ENCODE assay signal across 29 mouse cellular contexts in genomic region chr8:65053968-65054367, GRCm38 (mm10). TPM values are rescaled to one million over a fixed set of nuclear protein-coding genes. Genes with fewer than 3 reads are reported as not detected.
DNase-seq lines count a peak whose midpoint lies in the region; ATAC-seq lines count a peak whose summit lies in the region.
"Had no signal": no experiment of that assay in that cellular context is flagged by ENCODE, and none has a peak within 500 bp of the region (broad histone marks: within the 10 kb centered on the region; RNA-seq: fewer than 3 reads in every experiment).

No protein-coding gene starts in this region.

- H3K36me3 ChIP-seq in hindbrain, embryonic 15.5 days: no peaks in the 10 kb centered on the region
- H3K36me3 ChIP-seq in hindbrain, embryonic 13.5 days: no peaks in the 10 kb centered on the region
- H3K36me3 ChIP-seq in neural tube, embryonic 14.5 days (ENCODE audit: control insufficient read depth, insufficient read depth, low read length): no peaks in the 10 kb centered on the region
- H3K36me3 ChIP-seq: forebrain, embryonic 15.5 days; heart, embryonic 10.5 days; midbrain, embryonic 13.5 days had no signal

- H3K9ac ChIP-seq in hindbrain, embryonic 15.5 days: no peak overlapping the region
- H3K9ac ChIP-seq in hindbrain, embryonic 13.5 days: no peak overlapping the region
- no peak overlapping the region for H3K9ac ChIP-seq in neural tube, embryonic 14.5 days (replicated peaks; ENCODE audit: low read depth, low read length)
- H3K9ac ChIP-seq: forebrain, embryonic 15.5 days; liver, embryonic 14.5 days; midbrain, embryonic 13.5 days had no signal

- no peaks in the 10 kb centered on the region for H3K4me1 ChIP-seq in hindbrain, embryonic 15.5 days (replicated peaks)
- no peaks in the 10 kb centered on the region for H3K4me1 ChIP-seq in hindbrain, embryonic 13.5 days (replicated peaks)
- no peaks in the 10 kb centered on the region for H3K4me1 ChIP-seq in neural tube, embryonic 14.5 days (ENCODE audit: control insufficient read depth, insufficient read depth, low read length)
- H3K4me1 ChIP-seq: forebrain, embryonic 15.5 days; heart, embryonic 10.5 days; midbrain, embryonic 13.5 days had no signal

- no peak overlapping the region for H3K4me3 ChIP-seq in hindbrain, embryonic 15.5 days
- H3K4me3 ChIP-seq in hindbrain, embryonic 13.5 days: no peak overlapping the region
- H3K4me3 ChIP-seq in neural tube, embryonic 14.5 days (ENCODE audit: low read depth, low read length): no peak overlapping the region
- H3K4me3 ChIP-seq: forebrain, embryonic 15.5 days; heart, embryonic 10.5 days; midbrain, embryonic 13.5 days had no signal

- no peaks in the 10 kb centered on the region for H3K27me3 ChIP-seq in hindbrain, embryonic 15.5 days
- no peaks in the 10 kb centered on the region for H3K27me3 ChIP-seq in hindbrain, embryonic 13.5 days
- H3K27me3 ChIP-seq in neural tube, embryonic 14.5 days (ENCODE audit: control insufficient read depth, insufficient read depth, low read length): no peaks in the 10 kb centered on the region
- H3K27me3 ChIP-seq: forebrain, embryonic 15.5 days; midbrain, embryonic 13.5 days; Patski had no signal

- H3K9me3 ChIP-seq in hindbrain, embryonic 15.5 days: no peaks in the 10 kb centered on the region
- H3K9me3 ChIP-seq in hindbrain, embryonic 13.5 days: no peaks in the 10 kb centered on the region
- H3K9me3 ChIP-seq in neural tube, embryonic 14.5 days (ENCODE audit: control insufficient read depth, low read length): no peaks in the 10 kb centered on the region
- H3K9me3 ChIP-seq: forebrain, embryonic 15.5 days; heart, embryonic 10.5 days; midbrain, embryonic 13.5 days had no signal

- ATAC-seq in hindbrain, embryonic 15.5 days (ENCODE audit: low FRiP score, low read depth): peak; percentile 34; the same call in 1 of the 2 replicates
- ATAC-seq in hindbrain, embryonic 13.5 days (ENCODE audit: low FRiP score): no peak
- peak; percentile 71; the same call in 1 of the 2 replicates for ATAC-seq in neural tube, embryonic 14.5 days (ENCODE audit: low read depth)
- ATAC-seq: forebrain, embryonic 15.5 days; midbrain, embryonic 13.5 days; Patski had no signal

- 64% methylated on average over 5 of the region's 5 CpGs for WGBS in hindbrain, embryonic 15.5 days
- WGBS in hindbrain, embryonic 13.5 days: 60% methylated on average over 5 of the region's 5 CpGs
- 20% methylated on average over 5 of the region's 5 CpGs for WGBS in neural tube, embryonic 14.5 days

- H3K27ac ChIP-seq in hindbrain, embryonic 15.5 days (replicated peaks): no peak overlapping the region
- H3K27ac ChIP-seq in hindbrain, embryonic 13.5 days: no peak overlapping the region
- H3K27ac ChIP-seq in neural tube, embryonic 14.5 days (ENCODE audit: low read depth, low read length): no peak overlapping the region
- H3K27ac ChIP-seq: forebrain, embryonic 15.5 days; heart, embryonic 10.5 days; liver, embryonic 14.5 days; macrophage; midbrain, embryonic 13.5 days had no signal

- H3K4me2 ChIP-seq in hindbrain, embryonic 15.5 days: no peak overlapping the region
- no peak overlapping the region for H3K4me2 ChIP-seq in hindbrain, embryonic 13.5 days
- no peak overlapping the region for H3K4me2 ChIP-seq in neural tube, embryonic 14.5 days (ENCODE audit: low read depth, low read length)
- H3K4me2 ChIP-seq: forebrain, embryonic 15.5 days; midbrain, embryonic 13.5 days had no signal

- DNase-seq in embryo, embryonic 11.5 days (ENCODE audit: low read depth, low spot score): peak; percentile 29
- DNase-seq in hindlimb bud, embryonic 11.5 days (ENCODE audit: extremely low spot score, low read depth, low spot score): peak; percentile 82
- no peak for DNase-seq in layer of hippocampus, postnatal 10 days (ENCODE audit: low spot score in 2 of 2)
- DNase-seq in kidney, adult 18-20 months: no peak
- DNase-seq: adrenal gland, postnatal 10 days; cerebellum, adult 9-10 months; gastrocnemius, postnatal 25 days; right cerebral cortex, postnatal 25 days; thymus, postnatal 36 days had no signal

RNA-seq across cellular contexts. Expression of gene Apela, which starts 16.8 kb away (rescaled TPM):
- 1.3 and 1.6 TPM in 2 replicates for polyA plus RNA-seq in hindbrain, embryonic 15.5 days (2015; fragmentation: Nextera tagmentation; extraction: Ambion mirVana)
- 1.2 and 2.4 TPM in 2 replicates for polyA plus RNA-seq in hindbrain, embryonic 13.5 days (2015; fragmentation: Nextera tagmentation; extraction: Ambion mirVana)
- 2.4 and 3.3 TPM in 2 replicates for polyA plus RNA-seq in neural tube, embryonic 14.5 days (2014; fragmentation: Nextera tagmentation; extraction: Ambion mirVana)
- not detected for total RNA-seq in layer of hippocampus, postnatal 10 days (2021)
- total RNA-seq: adrenal gland, postnatal 10 days; common myeloid progenitor, adult 5-6 weeks; gastrocnemius, postnatal 25 days; left cerebral cortex, adult 18-20 months; left cerebral cortex, postnatal 36 days; neutrophil, adult 5-6 weeks had no signal
- polyA plus RNA-seq: macrophage; spleen, adult 2 months had no signal

RNA-seq across cellular contexts. Expression of gene Gm10663, which starts 20.9 kb away (rescaled TPM):
- not detected in 2 replicates for polyA plus RNA-seq in hindbrain, embryonic 15.5 days (2015; fragmentation: Nextera tagmentation; extraction: Ambion mirVana)
- polyA plus RNA-seq in hindbrain, embryonic 13.5 days (2015; fragmentation: Nextera tagmentation; extraction: Ambion mirVana): not detected in 2 replicates
- polyA plus RNA-seq in neural tube, embryonic 14.5 days (2014; fragmentation: Nextera tagmentation; extraction: Ambion mirVana): not detected in 2 replicates
- not detected for total RNA-seq in layer of hippocampus, postnatal 10 days (2021)
- total RNA-seq: adrenal gland, postnatal 10 days; common myeloid progenitor, adult 5-6 weeks; gastrocnemius, postnatal 25 days; left cerebral cortex, adult 18-20 months; left cerebral cortex, postnatal 36 days; neutrophil, adult 5-6 weeks had no signal
- polyA plus RNA-seq: forebrain, embryonic 15.5 days; heart, embryonic 10.5 days; heart, postnatal 0 days; hindbrain, embryonic 11.5 days; intestine, embryonic 14.5 days; kidney, embryonic 14.5 days; liver, embryonic 14.5 days; lung, embryonic 16.5 days; macrophage; midbrain, embryonic 13.5 days; Patski; spleen, adult 2 months; stomach, embryonic 14.5 days had no signal

RNA-seq across cellular contexts. Expression of gene Trim60, which starts 35.6 kb away (rescaled TPM):
- polyA plus RNA-seq in hindbrain, embryonic 15.5 days (2015; fragmentation: Nextera tagmentation; extraction: Ambion mirVana): not detected in 2 replicates
- polyA plus RNA-seq in hindbrain, embryonic 13.5 days (2015; fragmentation: Nextera tagmentation; extraction: Ambion mirVana): not detected in 2 replicates
- not detected in 2 replicates for polyA plus RNA-seq in neural tube, embryonic 14.5 days (2014; fragmentation: Nextera tagmentation; extraction: Ambion mirVana)
- not detected for total RNA-seq in layer of hippocampus, postnatal 10 days (2021)
- total RNA-seq: adrenal gland, postnatal 10 days; common myeloid progenitor, adult 5-6 weeks; gastrocnemius, postnatal 25 days; left cerebral cortex, adult 18-20 months; left cerebral cortex, postnatal 36 days; neutrophil, adult 5-6 weeks had no signal
- polyA plus RNA-seq: forebrain, embryonic 15.5 days; heart, embryonic 10.5 days; heart, postnatal 0 days; hindbrain, embryonic 11.5 days; intestine, embryonic 14.5 days; kidney, embryonic 14.5 days; liver, embryonic 14.5 days; lung, embryonic 16.5 days; macrophage; midbrain, embryonic 13.5 days; spleen, adult 2 months; stomach, embryonic 14.5 days had no signal

RNA-seq across cellular contexts. Expression of gene Trim61, which starts 35.6 kb away (rescaled TPM):
- polyA plus RNA-seq in hindbrain, embryonic 15.5 days (2015; fragmentation: Nextera tagmentation; extraction: Ambion mirVana): not detected in 2 replicates
- polyA plus RNA-seq in hindbrain, embryonic 13.5 days (2015; fragmentation: Nextera tagmentation; extraction: Ambion mirVana): not detected in 2 replicates
- 0.13 TPM in 1 of 2 replicates, not detected in the other for polyA plus RNA-seq in neural tube, embryonic 14.5 days (2014; fragmentation: Nextera tagmentation; extraction: Ambion mirVana)
- total RNA-seq in layer of hippocampus, postnatal 10 days (2021): not detected
- total RNA-seq: adrenal gland, postnatal 10 days; common myeloid progenitor, adult 5-6 weeks; gastrocnemius, postnatal 25 days; left cerebral cortex, adult 18-20 months; left cerebral cortex, postnatal 36 days; neutrophil, adult 5-6 weeks had no signal
- polyA plus RNA-seq: forebrain, embryonic 15.5 days; heart, postnatal 0 days; hindbrain, embryonic 11.5 days; intestine, embryonic 14.5 days; liver, embryonic 14.5 days; lung, embryonic 16.5 days; macrophage; midbrain, embryonic 13.5 days; spleen, adult 2 months; stomach, embryonic 14.5 days had no signal

Comparison
In these comparisons a context has a peak if more than half of its experiments do, and no peak if none do; other contexts are left out.
1. DNase-seq: peak in embryo, embryonic 11.5 days (single experiment) and hindlimb bud, embryonic 11.5 days (single experiment); none in layer of hippocampus, postnatal 10 days (0 of 2) and kidney, adult 18-20 months (single experiment).